ENCODE assay signal across 27 mouse cellular contexts in the genomic region with DNA sequence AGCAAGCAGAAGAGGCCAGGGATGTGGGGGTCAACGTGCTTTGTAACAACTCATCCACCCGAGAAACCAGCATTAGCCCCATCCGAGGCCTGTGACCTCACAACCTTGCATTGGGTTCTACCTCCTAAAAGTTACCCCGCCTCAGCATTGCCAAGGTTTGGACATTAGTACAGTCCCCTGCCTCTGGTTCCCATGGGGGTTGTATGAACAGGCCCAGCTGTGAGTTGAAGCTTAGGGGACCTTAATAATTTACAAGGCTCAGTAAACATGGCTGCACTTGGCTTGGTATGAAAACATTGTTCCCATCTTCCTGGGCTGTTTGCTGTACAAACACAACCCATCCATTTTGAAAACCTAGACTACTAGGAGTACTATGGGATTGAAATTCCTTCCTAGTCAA. TPM values are rescaled to one million over a fixed set of nuclear protein-coding genes. Genes with fewer than 3 reads are reported as not detected.
DNase-seq lines count a peak whose midpoint lies in the region; ATAC-seq lines count a peak whose summit lies in the region.
"Had no signal": no experiment of that assay in that cellular context is flagged by ENCODE, and none has a peak within 500 bp of the region (broad histone marks: within the 10 kb centered on the region; RNA-seq: fewer than 3 reads in every experiment).

No protein-coding gene starts in this region.

- no peaks in the 10 kb centered on the region for H3K9me3 ChIP-seq in kidney, embryonic 15.5 days (replicated peaks)
- H3K9me3 ChIP-seq: forebrain, embryonic 10.5 days; forebrain, embryonic 13.5 days; G1E; heart, embryonic 12.5 days; heart, embryonic 15.5 days; hindbrain, embryonic 10.5 days; hindbrain, embryonic 13.5 days had no signal

- H3K27ac ChIP-seq in kidney, embryonic 15.5 days: peak overlapping the region; percentile 82
- H3K27ac ChIP-seq: forebrain, embryonic 10.5 days; forebrain, embryonic 13.5 days; heart, adult 2 months; heart, embryonic 15.5 days; hindbrain, embryonic 10.5 days; hindbrain, embryonic 13.5 days had no signal

- peaks cover 55% of the 10 kb centered on the region for H3K4me1 ChIP-seq in kidney, embryonic 15.5 days
- H3K4me1 ChIP-seq: forebrain, embryonic 10.5 days; forebrain, embryonic 13.5 days; hindbrain, embryonic 10.5 days; hindbrain, embryonic 13.5 days had no signal

- 21% methylated on average over 4 of the region's 4 CpGs for WGBS in kidney, embryonic 15.5 days

- no peaks in the 10 kb centered on the region for H3K36me3 ChIP-seq in kidney, embryonic 15.5 days
- H3K36me3 ChIP-seq: forebrain, embryonic 10.5 days; heart, embryonic 12.5 days; heart, embryonic 15.5 days; hindbrain, embryonic 10.5 days; hindbrain, embryonic 13.5 days had no signal

- no peak overlapping the region for H3K4me3 ChIP-seq in kidney, embryonic 15.5 days (replicated peaks)
- H3K4me3 ChIP-seq: forebrain, embryonic 10.5 days; forebrain, embryonic 13.5 days; heart, adult 2 months; heart, embryonic 12.5 days; heart, embryonic 15.5 days; hindbrain, embryonic 10.5 days; hindbrain, embryonic 13.5 days had no signal

- no peak overlapping the region for H3K4me2 ChIP-seq in kidney, embryonic 15.5 days
- H3K4me2 ChIP-seq: forebrain, embryonic 13.5 days; heart, embryonic 12.5 days; heart, embryonic 15.5 days; hindbrain, embryonic 13.5 days had no signal

- no peak overlapping the region for H3K9ac ChIP-seq in kidney, embryonic 15.5 days
- H3K9ac ChIP-seq: forebrain, embryonic 13.5 days; heart, embryonic 12.5 days; heart, embryonic 15.5 days; hindbrain, embryonic 13.5 days had no signal

- no peaks in the 10 kb centered on the region for H3K27me3 ChIP-seq in kidney, embryonic 15.5 days
- H3K27me3 ChIP-seq: CH12.LX; forebrain, embryonic 13.5 days; heart, embryonic 12.5 days; heart, embryonic 15.5 days; hindbrain, embryonic 13.5 days; Patski had no signal

- peak; percentile 77 for ATAC-seq in kidney, embryonic 15.5 days (replicated peaks; ENCODE audit: low FRiP score)
- ATAC-seq: forebrain, embryonic 13.5 days; forebrain, embryonic 16.5 days; hindbrain, embryonic 16.5 days; Patski had no signal

- DNase-seq in kidney, adult 18-20 months: peak; percentile 1
- no peak for DNase-seq in kidney, postnatal 10 days
- DNase-seq in kidney, postnatal 14 days: no peak
- DNase-seq in kidney, postnatal 4 days: peak; percentile 31 to 48
- no peak for DNase-seq in kidney, adult 8-10 months
- DNase-seq: adrenal gland, postnatal 10 days; adrenal gland, postnatal 36 days; B cell, adult 2 months; cerebellum, adult 18-20 months; cerebellum, adult 9-10 months; cerebellum, postnatal 14 days; gastrocnemius, postnatal 10 days; gastrocnemius, postnatal 36 days; heart, postnatal 36 days had no signal

RNA-seq across cellular contexts. Expression of gene Eif3m, which starts 6.9 kb away (rescaled TPM):
- polyA plus RNA-seq in kidney, embryonic 15.5 days (2015; fragmentation: Nextera tagmentation; extraction: Ambion mirVana): 338 and 372 TPM in 2 replicates

Comparison
In these comparisons a context has a peak if more than half of its experiments do, and no peak if none do; other contexts are left out.
1. DNase-seq: peak in kidney, adult 18-20 months (single experiment) and kidney, postnatal 4 days (2 of 2); none in kidney, postnatal 10 days (single experiment), kidney, postnatal 14 days (single experiment) and kidney, adult 8-10 months (0 of 2).